Mouse (Mus musculus) urinary bladder, postnatal 10 days (tissue): ENCODE data around the gene Osbpl8.

Source experiments
- DNase-seq: peaks from one replicate; pipeline ENCODE4 v3.0.0; 2022; ENCODE audit warnings: low spot score

The Osbpl8 gene

GRCm38 (mm10) chr10:111155065-111155464 lies 9.5 kb upstream of the Osbpl8 start:
- DNase-seq = no peak

DNA sequence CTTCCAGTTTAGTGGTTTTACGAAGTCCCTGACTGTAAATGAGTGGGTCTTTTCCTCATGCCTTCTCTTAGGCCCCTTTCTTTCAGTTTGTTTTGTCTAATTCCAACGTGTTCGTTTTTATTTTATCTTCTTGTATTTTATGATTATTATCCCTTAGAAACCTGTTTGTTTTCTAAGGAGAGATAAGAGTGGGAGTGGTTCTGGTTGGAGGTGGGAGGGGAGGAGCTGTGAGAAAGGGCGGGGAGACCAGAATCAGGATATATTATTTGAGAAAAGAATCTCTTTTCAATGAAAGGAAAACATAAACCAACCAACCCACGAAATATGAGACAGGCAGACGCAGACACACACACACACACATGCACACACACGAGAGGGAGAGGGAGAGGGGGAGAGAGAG lies 9.0 kb upstream of the Osbpl8 start:
- DNase-seq = no peak

DNA sequence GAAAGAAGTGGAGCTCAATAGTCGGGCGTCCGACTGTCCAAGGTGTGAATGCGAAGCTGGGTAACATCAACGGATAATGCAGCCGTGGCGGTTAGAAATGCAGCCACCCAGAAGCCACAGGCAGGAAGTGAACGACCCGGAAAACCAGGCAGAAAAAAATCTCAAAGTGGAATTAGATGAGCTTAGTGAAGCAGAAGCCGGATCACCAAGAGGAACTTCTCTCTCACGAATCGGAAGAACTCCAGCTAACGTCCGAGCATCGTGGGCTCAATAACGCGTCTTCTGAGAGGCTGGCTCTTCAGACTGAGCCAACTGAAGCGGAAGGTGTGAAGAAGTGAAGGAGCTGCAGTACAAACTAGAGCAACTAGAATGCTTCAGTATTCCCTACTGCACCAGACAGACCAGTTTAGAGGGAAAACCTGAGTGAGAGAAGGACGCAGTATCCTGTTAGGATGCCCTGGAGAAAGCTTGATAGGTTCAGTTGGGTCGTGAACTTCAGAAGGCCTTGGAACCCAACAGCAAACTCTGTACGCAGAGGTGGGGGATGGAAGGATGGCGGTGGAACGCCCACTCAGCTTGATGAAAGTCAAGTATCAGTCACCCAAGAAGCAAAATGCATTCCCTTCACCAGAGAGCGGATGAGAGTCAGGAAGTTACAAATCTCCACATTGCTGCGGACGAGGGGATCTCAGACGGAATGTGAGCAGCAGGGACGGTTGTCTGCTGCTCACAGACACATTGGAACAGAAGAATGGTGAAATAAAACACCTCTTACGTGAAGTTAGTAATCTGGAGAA lies 8.0 kb upstream of the Osbpl8 start:
- DNase-seq = no peak

GRCm38 (mm10) chr10:111157241-111157659 lies 7.3 kb upstream of the Osbpl8 start:
- no peak for DNase-seq

DNA sequence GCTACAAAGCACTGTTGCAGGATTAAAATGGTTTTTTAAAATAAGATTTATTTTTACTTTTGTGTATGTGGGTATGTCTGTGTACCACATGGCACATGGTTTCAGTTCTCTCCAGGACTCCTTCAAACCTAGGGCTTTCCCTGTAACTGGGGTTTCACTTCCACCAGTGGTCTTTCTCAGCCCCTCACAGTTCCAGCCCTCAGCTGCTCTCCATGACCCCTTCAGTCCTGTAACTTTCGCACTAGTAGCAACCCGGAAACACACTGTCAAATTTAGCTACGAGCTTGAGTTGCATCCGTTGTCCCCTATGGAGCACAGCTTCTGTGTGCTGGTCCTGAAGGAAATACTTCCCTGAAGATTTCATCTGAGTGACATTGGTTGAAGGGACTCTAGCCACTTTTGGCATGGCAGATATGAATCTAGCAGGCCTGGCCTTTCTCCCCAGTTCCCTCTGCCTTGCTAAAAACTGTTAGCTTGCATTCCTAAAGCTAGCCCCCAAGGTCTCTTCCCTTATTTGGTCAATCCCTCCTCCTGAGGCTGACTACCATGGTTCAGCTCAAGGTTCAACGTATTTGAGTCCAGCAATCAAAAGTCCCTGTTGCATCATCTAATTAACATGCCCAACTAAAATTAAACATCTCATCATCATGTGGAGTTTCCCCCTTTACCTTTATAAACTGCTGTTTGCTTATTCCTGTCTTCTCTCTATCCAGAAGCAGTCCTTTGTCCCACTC lies 4.6 kb upstream of the Osbpl8 start:
- DNase-seq = no peak

GRCm38 (mm10) chr10:111160540-111160939 lies 4.0 kb upstream of the Osbpl8 start:
- no peak for DNase-seq

- no peak for DNase-seq
These were observed 3.2 kb upstream of the Osbpl8 start for GRCm38 (mm10) chr10:111161373-111161772.

DNA sequence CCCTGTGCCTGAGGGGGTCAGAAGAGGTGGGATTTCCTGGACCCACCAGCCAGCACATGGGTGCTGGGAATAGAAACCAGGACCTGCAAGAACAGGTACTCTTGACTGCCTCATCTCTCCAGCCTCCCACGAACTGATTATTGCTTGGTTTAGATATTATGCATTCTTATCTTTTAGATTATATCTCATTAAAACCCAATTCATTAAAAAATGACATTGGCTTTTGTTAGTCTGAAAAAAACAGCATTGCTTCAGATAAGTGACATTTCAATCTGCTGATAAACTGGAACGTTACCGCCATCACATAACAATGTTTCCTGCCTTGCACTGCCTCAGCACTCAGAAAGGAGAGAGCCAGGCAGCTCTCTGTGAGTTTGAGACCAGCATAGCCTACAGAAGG lies 1.5 kb upstream of the Osbpl8 start:
- no peak for DNase-seq

DNA sequence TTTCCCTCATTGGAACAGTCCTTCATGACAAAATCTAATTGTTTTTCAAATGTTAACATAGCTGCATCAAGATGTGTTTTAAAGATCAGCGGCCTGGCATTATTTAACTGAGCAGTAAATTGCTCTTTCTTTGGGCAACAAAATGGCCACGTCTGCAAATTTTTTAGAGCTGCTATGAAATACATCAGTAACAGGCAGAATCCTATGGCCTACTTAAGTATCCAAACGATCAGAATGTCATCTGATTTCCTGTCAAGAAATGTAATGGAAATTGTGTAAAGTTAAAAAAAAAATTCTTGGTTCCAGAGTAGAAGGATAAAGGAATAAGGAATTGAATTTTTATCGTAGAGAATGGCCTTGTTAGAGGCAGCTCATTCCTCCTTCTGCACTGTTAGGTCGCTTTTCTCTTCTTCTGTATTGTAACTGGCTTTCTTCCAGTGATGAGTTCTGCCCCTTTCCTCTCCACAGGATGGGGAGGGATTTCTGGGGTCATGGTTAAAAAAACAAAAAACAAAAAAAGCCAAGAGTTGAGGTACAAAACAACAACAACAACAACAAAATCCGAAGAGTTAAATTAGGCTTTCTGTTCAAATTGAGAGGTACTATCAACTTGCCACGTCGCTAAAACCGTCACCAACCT lies 831 bp upstream of the Osbpl8 start:
- no peak for DNase-seq

GRCm38 (mm10) chr10:111165219-111165981 lies 848 bp downstream of the Osbpl8 start:
- DNase-seq = no peak

DNA sequence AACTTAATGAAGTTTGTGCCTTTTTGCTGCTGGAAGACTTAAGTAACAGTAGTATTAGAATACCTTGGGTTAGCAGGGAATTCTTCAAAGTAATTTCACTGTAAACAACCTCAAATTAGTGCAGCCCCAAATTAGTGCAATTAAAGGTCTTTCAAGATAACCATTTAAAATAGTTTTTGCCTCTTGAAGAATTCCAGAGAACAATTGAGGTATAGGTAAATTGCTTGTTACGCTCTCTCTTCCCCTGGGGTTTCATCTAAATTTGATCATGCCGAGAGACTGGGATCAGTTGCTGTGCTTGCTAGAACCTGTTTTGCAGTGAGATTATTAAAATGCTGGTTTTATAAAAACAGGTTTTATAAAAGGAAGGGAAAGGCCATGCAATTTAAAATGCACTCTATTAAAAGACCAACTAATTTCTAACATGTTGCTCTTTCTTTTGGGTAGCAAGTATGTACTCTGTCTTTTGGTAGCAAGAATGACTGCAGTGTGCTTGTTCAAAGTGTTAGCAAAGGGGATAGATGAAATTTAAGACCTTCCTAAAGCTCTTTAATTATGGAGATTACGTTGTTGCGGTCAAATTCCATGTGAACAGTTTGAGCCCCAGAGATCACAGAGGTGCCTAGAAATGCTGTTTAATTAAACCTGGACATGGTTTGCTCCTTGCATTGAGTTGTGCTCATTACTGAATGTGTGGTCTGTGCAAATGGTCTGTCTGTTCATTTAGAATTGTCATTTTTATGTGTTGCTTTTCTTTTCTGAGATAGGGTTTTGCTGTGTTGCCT lies 1.7 kb downstream of the Osbpl8 start:
- no peak for DNase-seq

DNA sequence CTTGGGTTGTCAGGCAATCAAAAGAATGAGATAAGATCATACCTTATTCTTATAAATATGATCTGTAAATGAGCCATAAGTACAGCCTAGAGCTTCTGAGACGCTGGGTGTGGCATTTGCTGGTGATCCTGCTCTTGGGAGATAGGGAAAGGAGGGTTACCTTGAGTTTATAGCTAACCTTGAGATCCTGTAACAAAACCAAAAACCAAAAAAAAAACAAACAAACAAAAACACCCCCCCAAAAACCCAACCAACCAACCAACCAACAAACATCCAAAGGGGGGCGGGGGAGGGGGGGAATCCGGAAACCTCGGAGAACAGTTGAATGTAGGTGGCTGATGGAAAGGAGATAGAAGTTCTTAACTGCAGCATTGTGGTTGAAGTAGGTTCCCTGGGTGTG lies 2.9 kb downstream of the Osbpl8 start:
- DNase-seq = no peak

DNA sequence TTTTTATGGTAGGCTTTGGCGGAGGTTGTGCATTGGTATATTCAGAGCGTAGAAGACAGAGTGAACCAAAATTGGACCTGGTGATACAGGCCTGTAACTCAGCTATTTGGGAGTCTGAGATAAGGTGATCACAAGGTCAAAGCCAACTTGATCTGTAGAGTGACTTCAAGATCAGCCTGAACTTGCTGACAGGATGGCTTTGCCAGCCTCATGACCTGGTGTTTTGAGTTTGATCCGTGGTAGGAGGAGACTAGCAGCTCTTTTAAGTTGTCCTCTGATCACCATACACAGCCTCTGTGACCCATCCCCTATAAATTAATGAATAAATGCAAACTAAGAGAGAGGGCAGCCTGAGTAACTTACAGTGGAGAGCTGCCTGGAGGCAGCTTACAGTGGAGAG lies 3.8 kb downstream of the Osbpl8 start:
- DNase-seq = no peak

GRCm38 (mm10) chr10:111171246-111171934 lies 6.8 kb downstream of the Osbpl8 start:
- DNase-seq = no peak

DNA sequence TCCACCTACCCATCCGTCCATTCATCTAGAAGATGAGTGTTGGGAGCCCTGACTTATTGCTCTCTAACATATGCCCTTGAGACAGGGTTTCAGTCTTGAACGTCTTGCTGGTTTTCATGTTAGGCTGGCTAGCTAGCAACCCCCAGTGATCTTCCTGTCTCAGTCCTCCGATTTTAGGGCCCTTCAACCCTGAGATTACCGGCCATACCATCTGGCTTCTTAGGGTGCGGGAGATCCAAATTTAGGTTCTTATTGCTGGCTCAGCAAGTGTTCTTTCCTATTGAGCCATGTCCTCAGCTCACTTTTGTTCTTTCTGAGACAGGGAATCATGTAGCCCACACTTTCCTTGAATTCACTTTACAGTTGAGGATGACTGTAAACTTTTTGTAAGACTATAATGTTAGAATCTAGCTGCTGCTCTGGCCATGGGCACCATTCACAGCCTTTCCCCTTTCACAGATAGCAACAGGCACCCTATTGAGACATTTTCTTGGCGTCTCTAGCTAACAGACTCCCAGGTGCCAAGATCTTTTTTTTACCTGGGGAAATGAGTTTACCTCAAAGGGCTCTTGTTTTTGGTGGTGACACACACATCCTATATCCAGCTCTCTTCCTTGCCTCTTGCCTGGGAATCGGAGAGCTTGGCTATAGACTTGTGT lies 9.2 kb downstream of the Osbpl8 start:
- no peak for DNase-seq

DNA sequence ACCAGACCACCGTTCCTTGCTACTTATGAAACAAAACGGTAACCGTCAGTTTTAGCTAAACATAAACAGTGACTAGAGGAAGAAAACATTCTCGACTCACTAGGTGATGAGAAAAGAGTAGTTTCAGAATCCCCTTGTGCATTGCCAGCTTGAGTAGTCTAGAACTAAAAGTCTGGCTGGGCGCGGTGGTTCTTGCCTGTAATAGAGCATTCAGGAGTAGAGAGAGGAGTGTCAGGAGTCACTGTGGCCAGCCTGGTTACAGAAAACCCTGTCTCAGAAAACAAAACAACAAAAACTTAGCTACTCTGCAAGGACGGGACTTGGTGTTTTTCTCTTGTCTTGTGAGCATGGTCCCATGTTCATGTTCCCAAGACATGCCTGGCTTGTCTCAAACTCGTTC lies 12.8 kb downstream of the Osbpl8 start:
- no peak for DNase-seq

DNA sequence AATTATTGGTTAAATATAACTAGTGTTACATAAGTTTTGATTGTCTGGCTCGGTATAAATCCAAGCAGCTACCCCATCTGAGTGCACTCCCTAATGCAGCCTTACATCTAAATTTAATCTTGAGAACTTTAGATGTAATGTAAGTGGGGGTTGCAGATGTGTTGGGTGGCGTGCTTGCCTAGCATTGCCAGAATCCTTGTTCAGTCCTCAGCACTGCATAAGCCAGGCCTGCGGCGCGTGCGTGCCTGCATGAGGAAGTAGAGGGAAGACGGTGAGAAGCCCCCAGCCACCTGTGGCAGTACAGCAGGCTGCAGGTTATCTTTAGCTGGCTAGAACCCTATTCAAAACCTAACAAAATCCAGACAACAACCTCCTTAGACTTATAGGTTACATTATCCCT lies 13.5 kb downstream of the Osbpl8 start:
- DNase-seq = no peak

- DNase-seq = no peak
These were observed 16.1 kb downstream of the Osbpl8 start for GRCm38 (mm10) chr10:111180633-111181032.

DNA sequence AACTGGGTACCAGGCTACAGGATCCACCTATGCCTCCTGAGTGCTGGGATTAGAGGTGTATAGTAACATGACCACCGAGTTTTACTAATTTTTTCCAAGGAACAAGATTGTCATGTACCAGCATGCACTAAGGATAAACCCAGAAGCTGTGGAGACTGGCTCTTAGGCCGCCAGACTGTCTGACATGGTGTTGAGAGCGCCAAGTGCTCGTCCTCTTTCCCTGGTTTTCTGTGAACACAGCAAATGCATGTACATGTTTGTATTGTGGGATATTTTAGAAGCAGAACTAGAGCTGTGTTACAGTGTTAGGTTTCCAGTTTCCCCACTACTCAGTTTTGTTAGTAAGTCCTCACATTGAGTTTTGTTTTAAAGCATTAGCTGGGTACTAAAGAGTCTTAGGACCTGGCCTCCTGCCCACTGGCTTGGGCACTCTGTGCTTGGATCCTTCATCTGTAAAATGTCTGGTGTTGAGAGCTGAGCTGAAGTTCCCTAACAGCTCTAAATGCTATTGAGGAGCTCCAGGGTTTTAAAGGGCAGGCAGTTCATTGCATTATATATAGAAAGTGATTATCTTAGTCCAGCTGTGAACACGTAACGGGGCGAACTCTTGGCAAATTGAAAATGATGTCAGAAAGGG lies 19.2 kb downstream of the Osbpl8 start:
- no peak for DNase-seq
